Mouse (Mus musculus) heart, embryonic 10.5 days (tissue): ENCODE measurements around the gene Tha1. TPM values are rescaled to one million over a fixed set of nuclear protein-coding genes. Genes with fewer than 3 reads are reported as not detected.

Source experiments
- DNase-seq: peaks from one replicate; pipeline ENCODE4 v3.0.0-alpha.2; 2017; ENCODE audit warnings: low spot score
- H3K27ac ChIP-seq: fragments of 300-500 bp; sonication (generic); 2 replicates; pipeline ENCODE4 v1.5.1; 2016; ENCODE audit warnings: mild to moderate bottlenecking
- H3K27me3 ChIP-seq: fragments of 300-500 bp; sonication (generic); 2 replicates; pipeline ENCODE4 v1.6.1; 2016; ENCODE audit warnings: mild to moderate bottlenecking; ENCODE audit not compliant: poor library complexity, insufficient read depth, severe bottlenecking
- H3K36me3 ChIP-seq: fragments of 300-500 bp; sonication (generic); 2 replicates; pipeline ENCODE4 v1.6.1; 2016; ENCODE audit warnings: mild to moderate bottlenecking, moderate library complexity
- H3K4me1 ChIP-seq: fragments of 300-500 bp; sonication (generic); 2 replicates; pipeline ENCODE4 v1.6.1; 2016; ENCODE audit warnings: mild to moderate bottlenecking
- H3K4me3 ChIP-seq: fragments of 300-500 bp; sonication (generic); 2 replicates; pipeline ENCODE4 v1.5.1; 2016; ENCODE audit warnings: mild to moderate bottlenecking, moderate library complexity
- H3K9me3 ChIP-seq: fragments of 300-500 bp; sonication (generic); 2 replicates; pipeline ENCODE4 v1.6.1; 2016; ENCODE audit warnings: mild to moderate bottlenecking, moderate library complexity
- WGBS: fragments of 180-500 bp; shearing (Covaris S2); methylation state at CpG from one replicate; pipeline ENCODE4 v1.1.7; 2016; 5-methylcytosine and 5-hydroxymethylcytosine counted together
- polyA plus RNA-seq: library from polyadenylated mRNA; unstranded; fragments of >200 nt; fragmentation: Nextera tagmentation; extraction: Ambion mirVana; gene quantifications from 2 replicates; pipeline ENCODE4 v1.2.1, GENCODE M21; 2016

The Tha1 gene
- polyA plus RNA-seq, 1 experiment from 2014 or later = 4.0 TPM

DNA sequence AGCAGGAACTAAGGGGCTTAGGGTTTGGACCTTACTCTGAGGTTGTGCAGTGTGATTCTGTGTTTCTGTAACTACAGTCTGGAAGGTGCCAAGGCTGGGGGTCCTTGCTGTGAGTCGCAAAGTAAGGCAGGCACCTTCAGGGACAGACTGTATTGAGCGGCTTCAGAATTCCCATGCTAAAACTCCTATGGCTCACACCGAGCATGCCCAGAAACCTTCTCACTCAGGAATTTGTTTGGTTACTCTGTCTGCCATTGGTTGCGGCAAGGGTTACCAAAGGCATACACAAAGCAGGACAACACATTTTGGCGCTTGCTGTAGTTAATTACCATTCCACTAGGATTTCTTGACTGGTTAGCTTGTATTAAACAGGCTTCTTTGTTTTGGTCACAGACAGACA lies 47.1 kb downstream of the Tha1 start:
- no peak for DNase-seq
- Histone ChIP-seq H3K4me1 (peaks cover 75% of the 10 kb centered on the region), H3K36me3 (peaks cover 29% of the 10 kb centered on the region), H3K27ac (peak overlapping the region; percentile 93), H3K27me3 (no peaks in the 10 kb centered on the region), H3K4me3 (peak overlapping the region; percentile 76), H3K9me3 (no peaks in the 10 kb centered on the region)
- 14% methylated on average over 5 of the region's 5 CpGs for WGBS

DNA sequence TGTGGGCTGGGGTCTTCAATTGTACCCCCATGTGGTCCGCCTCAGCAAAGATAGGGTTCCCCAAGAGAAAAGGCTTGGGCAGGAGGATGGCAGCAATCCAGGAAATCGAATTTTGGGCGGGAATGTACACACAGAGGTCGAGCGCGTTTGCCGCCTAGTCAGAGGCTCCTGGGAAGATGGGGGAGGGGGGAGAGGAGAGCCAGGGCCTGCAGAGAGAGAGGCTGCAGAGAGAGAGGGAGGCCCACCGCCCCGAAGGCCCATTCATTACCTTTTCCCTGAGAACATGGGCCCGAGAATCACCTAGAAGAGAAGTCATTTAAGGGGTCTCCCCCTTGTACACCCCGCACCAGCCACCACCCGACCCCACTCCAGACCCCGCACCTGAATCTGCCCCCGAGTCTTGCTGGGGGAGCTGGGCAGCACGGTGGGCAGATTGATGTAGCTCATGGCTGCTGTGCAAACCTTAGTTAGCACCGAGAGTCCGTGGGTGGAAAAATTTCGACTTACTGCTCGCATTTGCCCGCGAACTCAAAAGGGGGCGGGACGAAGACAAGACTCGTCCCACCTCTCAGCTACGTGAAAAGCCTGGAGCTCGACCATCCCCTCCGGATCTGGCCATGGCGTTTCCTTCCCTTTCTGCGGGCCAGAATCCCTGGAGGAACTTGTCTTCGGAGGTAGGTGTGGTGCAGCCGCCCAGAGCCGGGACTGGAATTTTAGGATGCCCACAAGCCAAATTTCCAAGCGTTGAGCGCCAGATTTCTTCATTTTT lies 47.8 kb downstream of the Tha1 start, which contains the start of the genes Afmid and Tk1:
TSS of gene Afmid (plus strand) at position 592 of the 769 bp plus-strand sequence.
TSS of gene Tk1 (minus strand) at position 760 of the 769 bp plus-strand sequence.
- Histone ChIP-seq H3K4me3 (peak within 1 kb of the TSS; percentile 76), H3K27me3 (no peaks in the 10 kb centered on the region), H3K9me3 (no peaks in the 10 kb centered on the region), H3K4me1 (peaks cover 69% of the 10 kb centered on the region), H3K27ac (peak within 1 kb of the TSS; percentile 93), H3K36me3 (peaks cover 36% of the 10 kb centered on the region)
- under 1% methylated on average over 34 of the region's 34 CpGs for WGBS
- peak; percentile 94 for DNase-seq

DNA sequence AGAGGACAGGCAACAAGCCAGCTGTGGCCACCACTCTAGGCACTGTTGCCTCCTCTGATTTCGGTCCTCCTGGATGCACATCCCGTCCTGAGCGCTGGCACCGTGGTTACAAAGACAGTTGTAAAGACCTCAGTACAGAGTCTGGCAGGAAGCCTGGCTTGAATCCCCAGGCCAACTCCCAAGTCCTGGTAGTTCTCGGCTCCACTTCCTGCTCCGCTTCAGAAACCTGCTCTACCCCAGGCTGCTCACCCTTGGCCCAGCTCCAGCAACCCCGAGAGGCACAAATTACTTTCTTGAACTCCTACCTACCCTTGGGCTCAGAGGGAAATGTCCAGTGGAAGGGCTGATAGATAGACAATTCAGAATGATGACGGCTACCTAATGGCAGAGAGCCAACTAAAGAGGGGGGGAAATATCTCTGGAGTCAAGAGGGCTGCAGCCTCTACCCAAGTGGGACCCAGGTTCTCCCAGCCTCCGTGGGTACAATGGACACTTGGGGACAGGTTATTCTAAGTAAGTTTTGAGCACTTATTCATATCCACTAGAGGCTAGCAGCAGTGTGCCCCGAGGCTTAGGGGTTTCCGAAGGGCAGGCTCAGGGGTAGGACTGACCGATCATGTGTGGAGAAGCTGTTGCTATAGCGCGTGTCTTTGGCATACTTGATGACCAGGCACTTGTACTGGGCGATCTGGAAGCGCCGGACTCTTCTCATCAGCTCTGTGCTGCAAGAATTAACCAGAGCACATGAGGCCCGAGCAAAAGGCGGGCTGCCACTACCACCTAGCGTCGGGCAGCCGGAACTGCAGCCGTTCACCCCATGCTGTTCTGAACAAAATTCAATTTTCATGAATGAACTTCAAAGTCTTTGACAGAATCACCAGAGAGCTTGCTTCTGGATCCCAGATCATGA lies 49.0 kb downstream of the Tha1 start:
- Histone ChIP-seq H3K4me1 (peaks cover 62% of the 10 kb centered on the region), H3K27me3 (no peaks in the 10 kb centered on the region), H3K9me3 (no peaks in the 10 kb centered on the region), H3K36me3 (peaks cover 48% of the 10 kb centered on the region), H3K4me3 (peak overlapping the region; percentile 76), H3K27ac (peak overlapping the region; percentile 93)
- WGBS = 23% methylated on average over 23 of the region's 23 CpGs
- DNase-seq = peak; percentile 91

DNA sequence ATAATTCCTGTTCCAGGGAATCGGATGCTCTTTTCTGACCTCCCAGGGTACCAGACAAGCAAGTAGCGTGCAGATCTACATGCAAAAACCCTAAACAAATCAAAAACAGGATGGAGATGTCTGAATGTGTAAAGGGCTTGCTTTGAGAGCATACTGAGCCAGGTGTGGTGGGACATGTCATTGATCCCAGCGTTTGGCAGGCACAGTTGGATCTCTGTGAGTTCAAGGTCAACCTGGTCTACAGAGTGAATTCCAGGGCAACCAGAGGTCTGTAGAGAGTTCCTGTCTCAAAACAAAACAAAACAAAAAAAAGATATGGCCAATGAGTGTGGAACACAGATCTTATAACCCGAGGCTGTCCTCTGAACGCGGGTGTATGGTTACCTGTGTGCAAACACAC lies 49.9 kb downstream of the Tha1 start:
- Histone ChIP-seq H3K27me3 (no peaks in the 10 kb centered on the region), H3K27ac (no peak overlapping the region), H3K9me3 (no peaks in the 10 kb centered on the region), H3K4me3 (no peak overlapping the region), H3K36me3 (peaks cover 57% of the 10 kb centered on the region), H3K4me1 (peaks cover 62% of the 10 kb centered on the region)
- no peak for DNase-seq
- WGBS = 89% methylated on average over 6 of the region's 6 CpGs

- H3K4me1 ChIP-seq = peaks cover 60% of the 10 kb centered on the region
- H3K9me3 ChIP-seq = no peaks in the 10 kb centered on the region
- no peaks in the 10 kb centered on the region for H3K27me3 ChIP-seq
- H3K4me3 ChIP-seq = no peak overlapping the region
- DNase-seq = no peak
- H3K27ac ChIP-seq = no peak overlapping the region
- 79% methylated on average over 7 of the region's 7 CpGs for WGBS
- peaks cover 63% of the 10 kb centered on the region for H3K36me3 ChIP-seq
These were observed 50.5 kb downstream of the Tha1 start for GRCm38 (mm10) chr11:117822728-117823241.

DNA sequence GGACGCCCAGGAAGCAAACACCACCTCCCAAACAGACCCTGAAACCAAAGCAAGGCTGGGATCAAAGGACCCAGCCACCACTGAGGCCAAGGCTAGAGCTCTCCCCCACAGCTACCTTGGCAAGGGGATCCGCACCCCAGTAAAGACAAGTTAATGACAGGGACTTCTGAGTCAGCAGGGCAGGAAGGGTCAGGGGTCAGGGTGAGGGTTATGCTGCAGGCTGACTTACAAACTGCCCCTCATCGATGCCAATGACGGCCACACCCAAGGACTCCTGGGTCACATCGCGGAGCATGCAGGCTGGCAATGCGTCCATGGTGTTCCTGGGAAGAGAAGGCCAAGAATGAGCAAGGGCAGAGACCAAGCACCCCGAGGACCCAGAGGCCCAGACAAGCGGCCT lies 51.4 kb downstream of the Tha1 start:
- H3K27ac ChIP-seq = no peak overlapping the region

GRCm38 (mm10) chr11:117820173-117820572 lies 53.1 kb downstream of the Tha1 start:
- Histone ChIP-seq H3K36me3 (peaks cover 88% of the 10 kb centered on the region), H3K9me3 (no peaks in the 10 kb centered on the region), H3K4me1 (peaks cover 47% of the 10 kb centered on the region), H3K27me3 (no peaks in the 10 kb centered on the region), H3K4me3 (no peak overlapping the region), H3K27ac (no peak overlapping the region)
- 92% methylated on average over 7 of the region's 7 CpGs for WGBS
- DNase-seq = no peak

More for the DNA sequence above, 51.4 kb downstream of the Tha1 start:
- no peak for DNase-seq
- peaks cover 58% of the 10 kb centered on the region for H3K4me1 ChIP-seq
- no peaks in the 10 kb centered on the region for H3K9me3 ChIP-seq
- whole genome bisulfite sequencing = 88% methylated on average over 9 of the region's 9 CpGs
- H3K4me3 ChIP-seq = no peak overlapping the region
- peaks cover 72% of the 10 kb centered on the region for H3K36me3 ChIP-seq
- H3K27me3 ChIP-seq = no peaks in the 10 kb centered on the region

- Histone ChIP-seq H3K27ac (no peak overlapping the region), H3K27me3 (no peaks in the 10 kb centered on the region), H3K4me3 (no peak overlapping the region), H3K9me3 (no peaks in the 10 kb centered on the region), H3K36me3 (peaks cover 99% of the 10 kb centered on the region), H3K4me1 (peaks cover 45% of the 10 kb centered on the region)
- DNase-seq = no peak
- 84% methylated on average over 8 of the region's 8 CpGs for WGBS
These were observed 54.2 kb downstream of the Tha1 start for GRCm38 (mm10) chr11:117819095-117819494.

Other genes starting within 250 kb of the Tha1 start
- gene Tnrc6c, start 219.2 kb downstream of the Tha1 start, polyA plus RNA-seq = 6.1 and 7.4 TPM in 2 replicates
- gene Tmc8, start 91.4 kb downstream of the Tha1 start, polyA plus RNA-seq = 3.7 and 3.9 TPM in 2 replicates
- gene Tmc6, start 91.3 kb downstream of the Tha1 start, polyA plus RNA-seq = 30.6 and 33.3 TPM in 2 replicates
- 4.3 and 4.8 TPM in 2 replicates for gene 6030468B19Rik, start 75.8 kb downstream of the Tha1 start, polyA plus RNA-seq
- gene Gm20708, start 63.8 kb downstream of the Tha1 start, polyA plus RNA-seq = 1.1 TPM in 2 replicates
- gene Syngr2, start 63.8 kb downstream of the Tha1 start, polyA plus RNA-seq = 68.1 and 76.3 TPM in 2 replicates
- 8.8 and 13.5 TPM in 2 replicates for gene Afmid, start 47.6 kb downstream of the Tha1 start, polyA plus RNA-seq
- gene Tk1, start 47.4 kb downstream of the Tha1 start, polyA plus RNA-seq = 124 and 134 TPM in 2 replicates
- 275 and 334 TPM in 2 replicates for gene Birc5, start 24.2 kb downstream of the Tha1 start, polyA plus RNA-seq
- not detected in 2 replicates for gene Tmem235, start 12.7 kb downstream of the Tha1 start, polyA plus RNA-seq
- gene Socs3, start 96.6 kb upstream of the Tha1 start, polyA plus RNA-seq = 6.9 and 10.6 TPM in 2 replicates
- 34.0 and 38.5 TPM in 2 replicates for gene Pgs1, start 112.8 kb upstream of the Tha1 start, polyA plus RNA-seq